Mouse (Mus musculus) heart, postnatal 25 days (tissue): ENCODE measurements around the gene Scrn1. TPM values are rescaled to one million over a fixed set of nuclear protein-coding genes. Genes with fewer than 3 reads are reported as not detected.

Experiments used
- DNase-seq: peaks from one replicate; pipeline ENCODE4 v3.0.0; 2022; ENCODE audit warnings: low spot score
- intact Hi-C: fragments of 180-260 bp; cut with DNase I; formaldehyde crosslinking; loops from one replicate; pipeline ENCODE4 v1.15.1; 2025
- total RNA-seq, 2 experiments: library from RNA; stranded (reverse); gene quantifications; 2 replicates each; pipeline ENCODE4 v1.2.3; 2021

Scrn1 gene
- total RNA-seq, 2 experiments from 2014 or later: 9.2 to 12.0 TPM

DNA sequence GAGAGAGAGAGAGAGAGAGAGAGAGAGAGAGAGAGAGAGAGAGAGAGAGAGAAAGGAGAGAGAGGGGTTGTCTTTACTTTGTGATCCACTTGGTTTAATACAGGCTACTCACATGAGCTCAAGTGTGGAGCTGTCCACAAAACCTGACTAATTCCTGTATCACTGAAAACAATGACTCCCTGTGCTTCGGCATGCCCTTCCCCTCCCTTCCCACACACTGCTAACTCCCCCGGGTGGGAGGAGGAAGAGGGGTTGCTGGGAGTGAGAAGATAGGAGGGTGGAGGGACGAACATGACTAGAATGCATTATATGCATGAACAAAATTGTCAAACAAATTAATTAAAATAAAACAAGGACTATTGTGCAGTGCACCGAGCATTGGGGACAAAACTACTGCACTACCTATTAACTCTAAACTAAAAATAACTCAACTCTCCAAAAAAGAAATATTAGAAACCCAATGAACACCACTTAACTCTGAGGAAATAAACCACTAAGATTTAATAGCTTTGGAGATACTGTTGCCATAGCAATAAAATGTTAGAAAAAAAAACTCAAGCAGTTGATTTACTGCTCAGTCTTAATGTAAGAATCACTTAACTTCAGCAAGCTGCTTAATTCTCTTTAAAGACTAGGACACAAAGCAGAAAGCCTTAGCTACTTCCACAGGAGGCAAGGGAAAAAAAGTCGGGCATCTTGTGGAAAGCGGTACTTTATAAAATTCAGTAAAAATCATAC is 7.1 kb upstream of the Scrn1 start:
- intact Hi-C loops: no loop called here
- no peak for DNase-seq

DNA sequence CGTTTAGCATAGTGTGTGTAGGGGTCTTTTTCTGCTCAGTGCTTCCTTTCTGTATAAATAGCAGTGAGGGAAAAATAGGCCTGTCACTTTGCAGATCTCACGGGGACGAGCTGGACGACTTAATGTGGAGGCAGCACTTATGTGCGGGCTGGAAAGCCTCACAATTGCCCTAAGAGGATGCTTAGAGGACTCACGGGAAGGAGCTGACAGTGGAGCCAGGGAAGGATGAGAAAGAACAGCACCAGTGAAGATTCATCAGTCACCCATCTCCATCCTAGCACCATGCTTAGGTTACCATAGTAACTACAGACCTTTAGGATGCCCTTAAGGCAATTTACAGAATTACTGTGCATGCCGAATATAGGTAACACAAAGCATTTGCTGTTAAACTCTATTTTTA is 3.5 kb upstream of the Scrn1 start:
- intact Hi-C loops: no loop called here
- DNase-seq: no peak

DNA sequence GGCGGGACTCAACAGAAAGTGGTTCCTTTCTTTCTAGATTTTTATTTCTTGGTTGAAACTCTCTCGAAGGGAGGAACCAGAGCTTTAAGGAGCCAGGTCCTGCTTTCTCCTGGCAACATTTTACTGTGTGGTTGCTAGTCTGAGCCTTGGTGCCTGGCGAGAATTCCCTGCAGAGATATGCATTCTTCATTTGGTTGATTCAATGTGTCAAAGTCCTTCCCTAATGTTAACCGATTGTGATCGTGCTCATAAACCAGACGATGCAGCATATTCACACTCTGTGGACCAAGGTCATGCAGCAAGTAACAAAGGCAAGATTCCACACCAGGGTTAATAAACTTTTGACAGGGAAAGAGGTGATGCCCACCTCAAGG is 244 bp upstream of the Scrn1 start:
- no peak for DNase-seq
- intact Hi-C loops: no loop called here

DNA sequence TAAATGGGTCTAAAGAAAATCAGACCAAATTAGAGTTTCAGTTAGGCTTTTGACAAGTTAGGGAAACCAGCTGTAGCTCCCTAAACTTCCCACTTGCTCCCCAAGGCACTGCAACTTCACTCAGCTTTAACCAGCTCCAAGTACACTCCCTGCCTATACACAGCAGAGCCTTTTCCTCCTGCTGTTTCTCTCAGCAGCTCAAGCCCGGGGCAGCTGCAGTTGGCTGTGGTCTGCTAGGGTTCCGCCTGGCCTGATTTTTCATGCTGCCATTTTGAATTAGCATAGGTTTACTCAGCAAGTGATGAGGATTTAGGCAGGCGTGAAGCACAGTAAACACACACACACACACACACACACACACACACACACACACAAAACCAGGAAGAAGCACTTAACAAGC is 1.3 kb downstream of the Scrn1 start:
- intact Hi-C loops: no loop called here
- DNase-seq: no peak

DNA sequence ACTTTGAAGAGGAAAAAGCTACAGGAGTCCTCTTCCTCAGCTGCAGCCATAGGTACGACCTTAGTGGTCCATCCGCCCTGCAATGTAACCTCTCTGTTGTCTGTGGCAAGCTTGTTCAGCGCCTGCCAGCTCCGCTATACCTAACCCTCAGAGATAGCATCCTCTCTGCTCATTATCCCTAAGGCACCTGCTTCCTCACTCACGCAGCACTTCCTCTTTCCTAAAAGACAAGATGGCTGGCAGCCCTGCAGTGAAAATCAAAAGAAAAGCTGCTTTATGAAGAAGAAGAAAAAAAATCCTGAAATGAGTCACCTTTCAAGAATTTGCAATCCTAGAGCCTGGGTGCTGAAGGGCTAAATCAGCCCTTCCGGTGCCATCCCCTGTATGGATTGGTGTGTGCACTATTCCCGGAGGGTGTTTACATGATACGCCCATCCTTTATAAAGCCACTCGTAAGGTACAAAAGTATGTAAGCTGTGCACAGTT is 1.7 kb downstream of the Scrn1 start:
- no peak for DNase-seq

DNA sequence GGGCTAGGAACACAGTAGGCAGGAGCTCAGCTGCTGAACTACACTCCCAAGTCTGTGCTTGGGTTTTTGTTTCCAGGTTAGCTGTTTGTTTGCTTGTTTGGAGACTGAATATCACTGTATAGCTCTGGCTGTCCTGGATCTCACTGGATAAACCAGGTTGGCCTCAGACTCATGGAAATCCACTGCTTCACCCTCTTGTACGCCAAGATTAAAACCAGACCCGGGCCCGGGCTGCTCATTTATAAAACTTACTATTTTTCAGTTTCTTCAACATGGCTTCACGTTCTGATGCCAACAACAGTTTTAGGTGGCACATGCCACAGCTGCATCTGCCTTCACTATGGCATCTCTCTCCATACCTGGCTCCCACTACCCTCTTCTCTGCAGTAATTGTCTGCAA is 2.7 kb downstream of the Scrn1 start:
- intact Hi-C loops: no loop called here
- DNase-seq: no peak

More for the DNA sequence above, 1.7 kb downstream of the Scrn1 start:
- intact Hi-C loops: no loop called here

DNA sequence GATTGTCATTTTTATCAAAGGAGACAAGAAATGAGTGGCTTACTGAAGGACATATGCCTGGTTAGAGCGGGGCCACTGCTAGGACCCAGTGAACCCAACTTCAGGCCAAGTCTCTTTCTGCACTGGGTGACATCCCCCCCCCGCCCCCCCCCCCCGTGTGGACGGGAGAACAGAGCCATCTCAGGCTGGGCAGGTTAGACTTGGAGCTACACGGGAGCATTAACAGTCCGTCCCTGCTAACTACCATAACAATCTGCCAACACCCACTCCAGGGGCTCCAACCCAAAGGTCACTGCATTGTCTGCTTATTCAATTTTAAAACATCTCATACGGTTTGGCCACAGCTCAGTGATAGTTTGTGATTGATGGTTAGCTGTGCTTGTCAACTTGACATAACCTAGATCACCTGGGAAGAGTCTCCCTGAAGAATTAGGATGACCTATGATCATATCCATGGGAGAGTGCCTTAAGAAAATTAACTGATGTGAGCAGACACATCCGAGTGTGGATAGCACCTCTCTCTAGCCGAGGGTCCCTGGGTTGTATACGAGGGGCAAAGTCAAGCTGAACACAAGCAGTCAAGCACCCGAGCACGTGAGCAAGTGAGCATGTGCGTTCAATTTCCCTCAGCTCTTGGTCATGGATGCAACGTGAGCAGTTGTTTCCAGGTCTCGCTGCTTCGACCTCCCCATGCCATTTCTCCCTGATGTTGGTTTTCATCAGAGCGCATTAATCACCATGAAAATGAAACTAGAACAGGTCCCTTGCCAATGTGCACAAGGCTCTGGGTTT is 4.1 kb downstream of the Scrn1 start:
- DNase-seq: no peak
- intact Hi-C loops: no loop called here

DNA sequence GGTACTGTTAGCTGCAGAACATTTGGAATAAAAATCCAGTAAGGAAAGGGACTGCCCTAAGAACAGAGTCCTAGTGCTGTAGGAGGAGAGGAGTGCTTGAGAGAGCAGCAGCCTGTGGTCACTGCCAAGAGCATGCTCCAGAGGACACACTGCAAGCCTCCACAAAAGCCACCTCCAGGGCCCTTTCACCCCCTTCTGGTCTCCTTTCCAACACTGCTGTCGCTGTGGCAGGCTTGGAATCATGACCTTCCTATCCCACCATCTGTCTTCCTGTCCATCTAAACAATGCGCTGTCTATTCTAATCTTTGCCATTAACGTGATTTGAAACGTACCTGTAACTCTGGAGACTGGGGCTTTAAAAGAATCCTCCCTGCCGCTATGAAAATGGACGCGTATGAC is 7.8 kb downstream of the Scrn1 start:
- DNase-seq: no peak
- intact Hi-C loops: no loop called here

DNA sequence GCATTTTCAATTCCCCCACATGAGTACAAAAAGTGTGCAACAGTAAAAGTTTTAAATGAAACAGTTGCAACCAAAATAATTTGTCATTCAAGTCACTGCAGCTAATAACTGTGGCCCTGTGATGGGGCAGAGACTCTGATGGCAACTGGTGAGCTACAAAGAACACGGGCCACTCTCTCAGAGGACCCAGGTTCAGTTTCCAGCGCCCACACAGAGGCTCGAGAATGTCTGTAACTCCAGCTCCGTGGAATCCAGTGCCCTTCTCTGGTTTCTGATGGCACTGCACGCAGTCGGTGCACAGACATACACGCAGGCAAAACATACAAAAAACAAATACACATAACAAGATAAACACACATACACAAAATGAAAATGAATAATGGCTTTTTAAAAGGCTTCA is 8.6 kb downstream of the Scrn1 start:
- intact Hi-C loops: no loop called here
- DNase-seq: no peak

DNA sequence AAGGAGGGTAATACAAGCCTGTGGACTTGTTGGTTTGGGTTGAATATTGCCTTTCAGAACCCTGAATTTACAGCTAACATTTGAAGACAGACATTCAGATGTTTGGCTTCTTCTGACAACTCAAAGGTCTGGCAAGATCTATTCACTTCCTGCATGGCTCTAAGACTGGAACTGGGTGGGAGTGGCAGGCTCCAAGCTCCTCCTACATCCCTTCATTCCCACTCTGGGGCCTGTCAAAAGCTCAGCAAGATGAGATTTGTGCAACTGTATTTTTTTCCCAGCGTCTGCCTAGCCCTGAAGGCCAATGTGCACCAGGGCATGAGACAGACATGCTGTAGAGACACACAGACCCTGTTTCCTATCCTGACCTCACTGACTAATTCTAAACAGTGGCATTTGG is 10.5 kb downstream of the Scrn1 start:
- DNase-seq: no peak
- intact Hi-C loops: no loop called here

DNA sequence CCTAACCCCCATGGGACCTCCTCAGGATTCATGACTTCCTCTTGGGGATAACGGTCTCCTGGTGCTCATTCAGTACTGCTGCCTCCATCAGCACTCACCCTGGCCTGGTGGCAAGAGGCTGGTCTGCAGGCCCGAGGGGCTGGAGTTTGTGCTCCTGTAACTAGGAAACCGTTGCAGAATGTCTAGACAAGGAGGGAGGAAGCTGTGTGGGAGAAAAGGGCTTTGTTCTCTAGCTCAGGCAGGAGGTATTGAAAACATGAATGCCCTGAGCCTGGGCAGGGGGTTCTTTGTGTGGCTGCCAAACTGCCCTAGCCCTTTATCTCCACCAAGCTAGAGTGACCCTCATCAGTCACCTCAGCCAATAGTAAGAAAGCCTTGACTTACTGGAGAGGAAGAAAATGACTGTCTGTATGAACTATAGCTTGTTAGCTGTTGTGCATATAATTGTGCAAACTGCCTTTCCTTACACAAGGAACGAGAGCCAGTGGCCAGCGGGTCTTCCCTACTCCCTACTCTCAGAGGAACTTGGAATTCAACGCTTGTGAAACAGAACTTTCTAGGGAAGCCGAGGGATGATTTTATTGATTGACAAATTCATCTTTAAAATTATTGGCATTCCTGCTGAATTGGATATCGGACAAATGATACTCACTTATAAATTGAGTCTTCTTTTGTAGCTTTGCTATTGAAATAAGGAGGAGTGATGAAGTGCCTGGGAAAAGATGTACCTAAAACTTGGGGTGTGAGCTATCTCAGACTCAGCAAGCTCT is 11.8 kb downstream of the Scrn1 start:
- no peak for DNase-seq
- intact Hi-C loops: no loop called here

DNA sequence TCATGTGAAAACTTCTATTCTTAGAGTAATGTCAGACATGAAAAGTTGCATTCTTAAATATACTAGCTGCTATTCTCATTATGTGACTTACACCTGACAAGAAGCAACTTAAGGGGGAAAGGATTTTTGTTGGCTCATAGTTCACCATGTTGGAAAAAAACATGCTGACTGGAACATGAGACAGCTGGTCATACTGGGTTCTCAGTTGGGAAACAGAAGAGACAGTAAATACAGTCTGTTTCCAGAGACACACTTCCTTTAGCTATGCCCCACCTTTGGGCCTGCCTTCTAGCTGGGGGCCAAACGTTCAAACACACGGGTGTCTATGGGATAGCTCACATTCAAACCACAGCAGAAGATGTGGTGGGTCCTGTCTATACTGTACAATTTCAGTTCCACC is 12.7 kb downstream of the Scrn1 start:
- no peak for DNase-seq
- intact Hi-C loops: no loop called here

DNA sequence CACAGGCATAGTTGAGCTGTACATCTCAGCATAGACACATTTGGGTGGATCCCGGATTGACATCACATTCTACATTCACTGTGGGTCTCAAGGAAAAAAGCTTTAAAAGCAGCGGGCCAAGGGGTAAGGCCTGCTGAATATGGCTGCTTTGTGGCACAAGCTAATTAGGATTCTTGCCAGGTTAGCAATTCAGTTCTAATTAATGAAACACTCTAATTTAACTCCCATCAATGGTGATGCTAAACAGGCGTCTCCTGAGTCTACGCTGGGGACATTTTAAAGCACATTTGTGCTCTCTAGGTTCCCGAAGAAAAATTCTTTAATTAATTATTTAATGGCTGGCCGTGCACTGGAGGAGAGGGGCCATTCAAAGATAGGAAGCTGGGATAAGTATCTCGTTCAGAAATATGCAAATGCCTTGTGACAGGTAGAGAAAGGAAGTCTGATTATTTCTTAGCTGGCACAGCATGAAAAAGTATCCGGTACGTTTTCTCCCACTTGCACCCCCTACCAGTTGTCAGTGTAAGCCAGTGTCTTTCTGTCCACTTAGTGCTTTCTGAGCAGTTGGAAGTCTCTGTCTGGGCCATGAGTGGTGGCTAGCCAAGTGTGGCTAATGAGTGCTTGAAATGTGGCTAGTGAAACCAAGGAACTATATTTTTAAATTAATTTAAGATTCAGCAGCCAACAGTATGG is 13.4 kb downstream of the Scrn1 start:
- intact Hi-C loops: no loop called here

DNA sequence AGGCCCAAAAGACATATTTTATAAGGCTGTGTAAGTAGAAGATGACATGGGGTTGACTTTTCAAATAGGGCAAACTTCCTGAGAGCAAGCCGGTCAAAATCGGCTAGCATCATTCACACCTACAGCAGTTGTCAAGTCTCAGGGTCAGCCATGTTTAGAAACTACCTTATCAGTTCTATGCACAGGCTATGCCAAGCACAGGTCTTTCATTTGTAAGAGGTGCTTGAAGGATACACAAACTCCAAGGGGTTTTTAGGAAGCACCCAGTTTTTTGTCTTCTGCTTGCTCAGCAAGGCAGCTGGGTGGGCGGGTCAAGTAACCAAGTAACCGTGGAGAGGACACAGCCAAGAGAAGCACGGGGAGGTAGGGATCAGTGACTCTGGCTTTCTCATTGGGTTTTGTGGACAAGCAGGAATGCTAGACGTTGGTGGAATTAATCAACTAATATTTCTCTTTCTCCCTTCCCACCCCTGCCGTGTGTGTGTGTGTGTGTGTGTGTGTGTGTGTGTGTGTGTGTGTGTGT is 15.4 kb downstream of the Scrn1 start:
- DNase-seq: no peak
- intact Hi-C loops: no loop called here

More for the DNA sequence above, 13.4 kb downstream of the Scrn1 start:
- DNase-seq: no peak

DNA sequence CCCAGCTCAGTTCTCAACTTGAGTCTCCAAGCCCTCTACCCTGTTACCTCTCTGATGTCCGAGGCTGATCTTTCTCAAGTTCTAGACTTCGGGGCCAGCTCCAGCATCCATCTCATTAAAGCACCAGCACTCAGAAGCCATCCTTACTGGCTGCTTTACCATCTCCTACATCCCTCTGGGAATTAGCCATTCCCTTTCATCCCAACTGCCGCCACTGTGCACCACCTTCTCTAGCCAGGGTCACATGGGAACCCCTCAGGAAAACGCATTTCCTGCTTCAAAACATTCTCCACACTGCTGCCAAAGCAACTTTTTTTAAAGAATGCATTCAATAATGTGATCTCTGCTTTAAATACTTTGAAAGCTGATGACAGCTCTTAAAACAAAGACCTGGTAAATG is 17.0 kb downstream of the Scrn1 start:
- no peak for DNase-seq
- intact Hi-C loops: no loop called here

DNA sequence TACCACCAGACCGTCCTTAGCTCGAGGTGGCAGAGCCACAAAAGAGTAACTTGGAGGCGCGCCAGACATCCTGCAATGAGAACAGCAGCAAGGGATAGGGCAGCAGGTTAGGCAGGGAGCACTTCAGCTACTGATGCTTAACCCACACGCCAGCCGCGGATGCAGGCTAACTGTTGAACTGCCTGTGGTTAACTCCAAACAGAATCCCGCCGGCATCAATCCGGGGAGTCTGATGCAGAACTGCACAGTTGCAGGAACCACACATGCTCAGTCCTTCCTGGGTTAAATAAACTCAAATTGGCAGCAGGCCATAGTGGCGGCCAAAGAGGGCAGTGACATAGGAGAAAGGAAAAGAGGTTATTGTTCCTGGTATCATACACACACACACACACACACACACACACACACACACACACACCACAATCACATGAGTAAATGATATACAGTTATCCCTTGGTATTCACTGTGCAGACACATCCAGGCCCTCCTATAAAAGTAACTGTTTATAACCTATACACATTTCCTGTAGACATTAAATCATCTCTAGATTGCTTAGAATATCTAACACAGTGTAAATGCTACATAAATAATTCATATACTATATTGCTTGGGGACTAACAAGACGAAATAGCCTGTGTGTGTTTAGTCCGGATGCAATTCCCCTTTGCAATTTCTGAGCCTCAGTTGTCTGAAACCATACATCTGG is 17.8 kb downstream of the Scrn1 start:
- DNase-seq: no peak
- intact Hi-C loops: no loop called here

DNA sequence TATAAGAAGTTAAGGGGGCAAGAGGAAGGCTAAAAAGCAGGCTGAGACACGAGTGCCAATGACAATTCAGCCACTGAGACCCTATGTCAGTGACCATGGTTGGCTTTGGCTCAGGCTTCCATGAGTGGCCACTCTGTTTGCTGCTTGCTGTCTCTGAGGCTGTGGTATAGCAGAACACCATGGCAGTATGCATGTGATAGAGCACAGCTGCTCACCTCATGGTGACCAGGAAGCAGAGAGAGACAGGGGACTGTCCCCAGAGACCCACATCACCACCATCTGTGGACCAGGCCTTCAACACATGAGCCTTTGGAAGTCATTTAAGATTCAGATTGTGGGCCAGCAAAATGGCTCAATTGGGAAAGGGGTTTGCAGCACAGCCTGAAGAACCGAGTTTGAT is 22.6 kb downstream of the Scrn1 start:
- DNase-seq: no peak
- intact Hi-C loops: no loop called here

DNA sequence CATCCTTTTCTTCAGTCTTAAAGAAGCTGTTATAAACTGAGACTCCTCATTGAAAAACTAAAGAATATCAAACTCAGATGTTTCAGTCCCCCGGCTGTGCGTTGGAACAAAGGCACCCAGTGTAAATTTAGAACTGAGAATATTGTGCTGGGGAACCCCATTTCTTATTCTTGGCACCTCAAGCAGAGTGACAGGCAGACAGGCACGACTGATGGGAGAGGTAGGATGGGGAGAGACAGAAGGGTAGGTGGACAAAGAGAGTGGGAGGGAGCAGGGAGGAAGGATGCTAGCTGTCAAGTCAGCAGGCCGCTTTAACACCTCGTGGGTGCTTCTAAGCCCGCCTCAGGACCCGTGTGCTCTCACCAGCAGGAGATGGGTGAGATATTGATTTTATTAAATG is 23.5 kb downstream of the Scrn1 start:
- intact Hi-C loops: no loop called here
- DNase-seq: no peak

DNA sequence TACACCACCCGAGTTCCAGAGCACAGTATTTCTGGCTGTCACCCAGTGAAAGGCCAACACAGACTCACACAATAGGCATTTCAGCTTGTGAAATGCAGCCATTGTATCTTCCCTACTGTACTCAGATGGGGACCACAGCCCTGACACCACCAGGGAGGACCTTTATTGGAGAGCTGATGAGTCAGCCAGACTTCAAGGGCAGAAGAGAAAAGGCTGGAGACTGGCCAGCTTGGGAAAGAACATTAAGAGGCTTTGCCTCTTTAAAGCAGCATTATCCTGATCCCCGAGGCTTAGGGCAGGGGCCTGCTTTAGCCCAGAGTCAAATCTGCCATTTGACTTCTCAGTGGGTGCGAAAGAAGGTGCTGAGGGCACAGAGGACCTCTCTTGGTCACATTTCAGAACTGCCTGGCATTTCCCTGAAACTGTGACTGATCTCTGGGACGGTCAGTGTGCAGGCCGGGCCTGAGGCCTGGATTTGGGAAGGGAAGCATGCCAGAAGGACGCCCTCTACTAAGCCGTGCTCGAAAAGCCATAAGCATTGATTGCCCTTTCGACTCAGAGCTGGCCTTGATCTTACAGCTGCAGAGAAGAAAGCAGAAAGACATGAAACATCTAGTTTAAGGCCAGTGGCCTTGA is 25.9 kb downstream of the Scrn1 start:
- intact Hi-C loops: no loop called here

More for the DNA sequence above, 25.9 kb downstream of the Scrn1 start:
- DNase-seq: no peak
